Comparison of ENCODE assay signal across 20 mouse cellular contexts in genomic region chr8:93750921-93751320, GRCm38 (mm10). TPM values are rescaled to one million over a fixed set of nuclear protein-coding genes. Genes with fewer than 3 reads are reported as not detected.
DNase-seq lines count a peak whose midpoint lies in the region; ATAC-seq and TF ChIP-seq lines count a peak whose summit lies in the region.
"Had no signal": no experiment of that assay in that cellular context is flagged by ENCODE, and none has a peak within 500 bp of the region (broad histone marks: within the 10 kb centered on the region; RNA-seq: fewer than 3 reads in every experiment).

No protein-coding gene starts in this region.

- no peak for TF ChIP-seq CTCF in brain, embryonic 14.5 days (IDR thresholded peaks at IDR 0.05; ENCODE audit: borderline replicate concordance, extremely low read depth, insufficient read depth, insufficient read length)
- no peak for TF ChIP-seq CTCF in forebrain, postnatal 0 days (IDR thresholded peaks at IDR 0.05; ENCODE audit: low read depth)

- H3K27ac ChIP-seq in forebrain, postnatal 0 days (ENCODE audit: low read depth, low read length): no peak overlapping the region
- H3K27ac ChIP-seq: embryonic facial prominence, embryonic 10.5 days; embryonic facial prominence, embryonic 12.5 days; forebrain, embryonic 13.5 days; forebrain, embryonic 15.5 days had no signal

- no peak overlapping the region for H3K4me3 ChIP-seq in forebrain, postnatal 0 days (ENCODE audit: low read depth, low read length)
- H3K4me3 ChIP-seq: embryonic facial prominence, embryonic 10.5 days; embryonic facial prominence, embryonic 12.5 days; forebrain, embryonic 13.5 days; forebrain, embryonic 15.5 days had no signal

- no peaks in the 10 kb centered on the region for H3K36me3 ChIP-seq in forebrain, postnatal 0 days (ENCODE audit: insufficient read depth)
- H3K36me3 ChIP-seq: embryonic facial prominence, embryonic 10.5 days; embryonic facial prominence, embryonic 12.5 days; forebrain, embryonic 15.5 days had no signal

- no peak for ATAC-seq in forebrain, postnatal 0 days
- ATAC-seq: activated CD4-positive, CD25-positive, alpha-beta regulatory T cell, adult 4 months; forebrain, embryonic 13.5 days; forebrain, embryonic 15.5 days; Patski had no signal

- H3K4me1 ChIP-seq in forebrain, postnatal 0 days (ENCODE audit: insufficient read depth): no peaks in the 10 kb centered on the region
- H3K4me1 ChIP-seq: embryonic facial prominence, embryonic 10.5 days; embryonic facial prominence, embryonic 12.5 days had no signal

- no peak for TF ChIP-seq POLR2A in brain, embryonic 14.5 days (IDR thresholded peaks at IDR 0.05; ENCODE audit: borderline replicate concordance, extremely low read depth, insufficient read depth, insufficient read length, poor library complexity, severe bottlenecking)

- H3K4me2 ChIP-seq in forebrain, postnatal 0 days (ENCODE audit: low read depth): no peak overlapping the region
- H3K4me2 ChIP-seq: embryonic facial prominence, embryonic 12.5 days; forebrain, embryonic 13.5 days; forebrain, embryonic 15.5 days had no signal

- DNase-seq in Muller cell, postnatal 12 days (ENCODE audit: inconsistent ontology term): peak; percentile 84
- DNase-seq in brain, embryonic 14.5 days (ENCODE audit: low read depth): peak; percentile 57
- DNase-seq in retina, postnatal 1 day: peak; percentile 41
- DNase-seq in cerebellum, postnatal 14 days: no peak
- no peak for DNase-seq in forebrain, postnatal 0 days
- DNase-seq: adrenal gland, adult 8-10 months; adrenal gland, postnatal 14 days; adrenal gland, postnatal 36 days; cerebellum, adult 11 months; cerebellum, adult 18-20 months; cerebellum, adult 8-10 months; cerebellum, adult 9-11 months; cerebellum, postnatal 25 days had no signal

- H3K9ac ChIP-seq in forebrain, postnatal 0 days: no peak overlapping the region
- H3K9ac ChIP-seq: embryonic facial prominence, embryonic 12.5 days; forebrain, embryonic 13.5 days; forebrain, embryonic 15.5 days had no signal

- H3K9me3 ChIP-seq in forebrain, postnatal 0 days (ENCODE audit: low read length): no peaks in the 10 kb centered on the region
- H3K9me3 ChIP-seq: embryonic facial prominence, embryonic 10.5 days; embryonic facial prominence, embryonic 12.5 days; forebrain, embryonic 13.5 days; forebrain, embryonic 15.5 days had no signal

- no peaks in the 10 kb centered on the region for H3K27me3 ChIP-seq in forebrain, postnatal 0 days (ENCODE audit: insufficient read depth, low read length)
- H3K27me3 ChIP-seq: embryonic facial prominence, embryonic 12.5 days; forebrain, embryonic 13.5 days; forebrain, embryonic 15.5 days had no signal

- 21% methylated on average over 2 of the region's 2 CpGs for WGBS in forebrain, postnatal 0 days

RNA-seq across cellular contexts. Expression of gene Gnao1, which starts 58.8 kb away (rescaled TPM):
- polyA plus RNA-seq in brain, embryonic 14.5 days (2012; rRNA removed): 323 and 443 TPM in 2 replicates
- total RNA-seq in forebrain, postnatal 0 days (2014; rRNA removed): 273 and 314 TPM in 2 replicates
- 239 and 301 TPM in 2 replicates for polyA plus RNA-seq in forebrain, postnatal 0 days (2015; fragmentation: Nextera tagmentation; extraction: Ambion mirVana)
- total RNA-seq: MEL had no signal

Comparison
In these comparisons a context has a peak if more than half of its experiments do, and no peak if none do; other contexts are left out.
1. DNase-seq: peak in Muller cell, postnatal 12 days (single experiment), brain, embryonic 14.5 days (single experiment) and retina, postnatal 1 day (single experiment); none in cerebellum, postnatal 14 days (0 of 2) and forebrain, postnatal 0 days (single experiment).